Mouse (Mus musculus) lung, postnatal 0 days (tissue): Measurements from ENCODE around the gene Jazf1.

ENCODE experiments used
- CTCF ChIP-seq: IDR thresholded peaks from 2 replicates; pipeline ENCODE4 v1.5.1; 2016; ENCODE audit warnings: antibody characterized with exemption, mild to moderate bottlenecking
- EP300 ChIP-seq: IDR thresholded peaks from 2 replicates; pipeline ENCODE4 v1.6.1; 2016; ENCODE audit warnings: antibody characterized with exemption, mild to moderate bottlenecking, control low read depth

GRCm38 (mm10) chr6:52825535-52825934 lies 242.9 kb downstream of the Jazf1 start:
- TF ChIP-seq CTCF (no peak), EP300 (peak; percentile 83)
